Mouse (Mus musculus) kidney, embryonic 14.5 days (tissue): ENCODE data around the gene Gpr89. TPM values are rescaled to one million over a fixed set of nuclear protein-coding genes. Genes with fewer than 3 reads are reported as not detected.
A peak's percentile ranks its signal among the peaks of the same experiment; 100 is the strongest.

Experiments used
- ATAC-seq: fragments of 200-750 bp; cut with Nextera tagmentation; 2 replicates; pipeline ENCODE4 v1.8.0; 2017; ENCODE audit warnings: moderate number of reproducible peaks, mild to moderate bottlenecking, moderate TSS enrichment, moderate library complexity; ENCODE audit not compliant: low FRiP score, low TSS enrichment
- H3K27ac ChIP-seq: fragments of 300-500 bp; sonication (generic); 2 replicates; pipeline ENCODE4 v1.5.1; 2014; ENCODE audit warnings: low read depth, mild to moderate bottlenecking, low read length, moderate library complexity, mixed read lengths
- H3K27me3 ChIP-seq: fragments of 300-500 bp; sonication (generic); 2 replicates; pipeline ENCODE4 v1.6.1; 2014; ENCODE audit warnings: mild to moderate bottlenecking, low read length; ENCODE audit not compliant: control insufficient read depth, insufficient read depth
- H3K36me3 ChIP-seq: fragments of 300-500 bp; sonication (generic); 2 replicates; pipeline ENCODE4 v1.6.1; 2014; ENCODE audit warnings: low read length, mixed read lengths; ENCODE audit not compliant: control insufficient read depth, insufficient read depth
- H3K4me1 ChIP-seq: fragments of 300-500 bp; sonication (generic); 2 replicates; pipeline ENCODE4 v1.6.1; 2014; ENCODE audit warnings: low read length, mixed read lengths; ENCODE audit not compliant: control insufficient read depth, insufficient read depth
- H3K4me2 ChIP-seq: fragments of 300-500 bp; sonication (generic); replicated peaks from 2 replicates; pipeline ENCODE4 v1.6.1; 2014; ENCODE audit warnings: low read depth, mild to moderate bottlenecking, low read length
- H3K4me3 ChIP-seq: fragments of 300-500 bp; sonication (generic); 2 replicates; pipeline ENCODE4 v1.5.1; 2014; ENCODE audit warnings: mild to moderate bottlenecking, low read length
- H3K9ac ChIP-seq: fragments of 300-500 bp; sonication (generic); 2 replicates; pipeline ENCODE4 v1.6.1; 2014; ENCODE audit warnings: low read depth, mild to moderate bottlenecking, low read length, moderate library complexity
- H3K9me3 ChIP-seq: fragments of 300-500 bp; sonication (generic); 2 replicates; pipeline ENCODE4 v1.6.1; 2016; ENCODE audit warnings: low read length; ENCODE audit not compliant: control insufficient read depth
- WGBS: fragments of 180-500 bp; shearing (Covaris S2); extraction: QIAGEN DNeasy Blood & Tissue Kit; methylation state at CpG from one replicate; pipeline ENCODE4 v1.1.7; 2014; 5-methylcytosine and 5-hydroxymethylcytosine counted together
- polyA plus RNA-seq: library from polyadenylated mRNA; unstranded; fragments of >200 nt; fragmentation: Nextera tagmentation; extraction: Ambion mirVana; gene quantifications from 2 replicates; pipeline ENCODE4 v1.2.1, GENCODE M21; 2014

The Gpr89 gene
- 47.3 and 50.9 TPM in 2 replicates for polyA plus RNA-seq

- no peak within 1 kb of the TSS for H3K27ac ChIP-seq
- H3K9me3 ChIP-seq, result no peaks in the 10 kb centered on the region
- H3K36me3 ChIP-seq, result no peaks in the 10 kb centered on the region
- H3K4me2 ChIP-seq, result peak within 1 kb of the TSS; percentile 90
- H3K27me3 ChIP-seq, result no peaks in the 10 kb centered on the region
- no peaks in the 10 kb centered on the region; the same call in 1 of the 2 replicates for H3K4me1 ChIP-seq
- WGBS, result 1% methylated on average over 40 of the region's 40 CpGs
- H3K9ac ChIP-seq, result peak within 1 kb of the TSS; percentile 83
- ATAC-seq, result peak; percentile 98
- H3K4me3 ChIP-seq, result peak within 1 kb of the TSS; percentile 99
Measured at GRCm38 (mm10) chr3:96904851-96905541, at the start of gene Gpr89. Gpr89 (minus strand) TSS chr3:96905346.

DNA sequence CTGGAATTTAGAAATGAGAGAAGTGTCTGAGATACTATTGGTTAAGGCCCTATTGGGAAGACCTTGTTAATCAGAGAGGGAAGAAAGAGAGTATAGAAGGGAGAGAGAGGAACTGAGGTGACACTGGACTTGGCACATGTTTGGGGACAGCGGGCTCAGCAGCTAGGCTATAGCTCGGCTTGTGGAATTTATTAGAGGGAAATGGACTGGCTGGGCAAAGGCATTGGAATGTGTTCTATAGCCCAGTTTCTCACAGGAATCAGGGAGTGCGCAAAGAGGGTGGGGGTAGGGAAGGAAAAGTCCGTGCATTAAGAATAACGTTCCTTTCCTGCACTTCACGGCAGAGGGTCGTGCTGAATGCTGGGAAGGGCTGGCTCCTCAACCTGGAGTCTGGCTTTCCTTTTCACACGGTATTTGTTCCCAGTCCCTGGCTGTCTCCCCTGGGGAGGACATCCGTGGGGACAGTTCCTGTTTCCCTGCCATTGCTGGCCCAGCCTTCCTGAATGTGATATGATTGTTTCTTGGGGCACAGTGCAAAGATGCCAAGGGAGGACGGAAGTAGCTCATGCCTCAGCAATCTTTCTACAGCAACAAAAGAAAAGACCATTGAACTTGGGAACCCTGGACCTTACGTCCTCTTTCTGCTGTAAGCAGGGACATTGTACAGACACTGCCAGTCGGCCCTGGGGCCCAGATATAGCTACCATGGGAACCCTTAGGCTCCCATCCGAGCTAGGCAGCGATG, 48.5 kb upstream of the Gpr89 start:
- ATAC-seq, result no peak
- H3K4me3 ChIP-seq, result no peak overlapping the region
- no peaks in the 10 kb centered on the region for H3K9me3 ChIP-seq
- no peaks in the 10 kb centered on the region for H3K27me3 ChIP-seq
- H3K4me1 ChIP-seq, result no peaks in the 10 kb centered on the region
- no peak overlapping the region for H3K27ac ChIP-seq
- no peak overlapping the region for H3K4me2 ChIP-seq
- WGBS, result 45% methylated on average over 14 of the region's 14 CpGs
- no peak overlapping the region for H3K9ac ChIP-seq
- H3K36me3 ChIP-seq, result no peaks in the 10 kb centered on the region

DNA sequence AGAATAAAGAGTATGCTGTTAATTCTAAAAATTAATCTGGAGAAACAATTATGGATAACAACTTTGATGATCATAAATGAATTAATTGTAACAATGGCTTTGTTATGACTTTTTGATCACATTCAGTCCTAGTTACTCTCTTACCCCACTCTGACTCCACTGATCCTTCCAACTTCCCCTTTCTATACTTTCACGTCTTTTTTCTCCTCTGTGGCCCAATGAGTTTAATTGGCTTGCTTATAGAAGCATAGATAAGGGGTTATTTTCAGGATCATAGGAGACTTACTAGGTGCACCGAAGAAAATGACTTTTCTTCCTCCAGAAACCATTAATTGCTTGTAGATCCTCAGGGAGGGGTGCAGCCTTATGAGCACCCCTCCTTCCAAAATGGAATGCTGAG, 37.6 kb upstream of the Gpr89 start:
- no peaks in the 10 kb centered on the region for H3K36me3 ChIP-seq
- H3K27me3 ChIP-seq, result no peaks in the 10 kb centered on the region
- ATAC-seq, result no peak
- no peak overlapping the region for H3K9ac ChIP-seq
- H3K4me2 ChIP-seq, result no peak overlapping the region
- WGBS, result 81% methylated on average over 2 of the region's 2 CpGs
- no peak overlapping the region for H3K27ac ChIP-seq
- H3K9me3 ChIP-seq, result no peaks in the 10 kb centered on the region
- H3K4me3 ChIP-seq, result no peak overlapping the region
- H3K4me1 ChIP-seq, result no peaks in the 10 kb centered on the region

GRCm38 (mm10) chr3:96938738-96939137, 33.6 kb upstream of the Gpr89 start:
- H3K4me3 ChIP-seq, result no peak overlapping the region
- peak overlapping the region; percentile 25; the same call in 1 of the 2 replicates for H3K4me2 ChIP-seq
- H3K9ac ChIP-seq, result no peak overlapping the region
- 10% methylated on average over 11 of the region's 11 CpGs for WGBS
- H3K27me3 ChIP-seq, result no peaks in the 10 kb centered on the region
- H3K4me1 ChIP-seq, result no peaks in the 10 kb centered on the region
- H3K9me3 ChIP-seq, result no peaks in the 10 kb centered on the region
- H3K27ac ChIP-seq, result no peak overlapping the region
- peak; percentile 68 for ATAC-seq
- H3K36me3 ChIP-seq, result no peaks in the 10 kb centered on the region

- no peak overlapping the region for H3K27ac ChIP-seq
- 6% methylated on average over 5 of the region's 5 CpGs for WGBS
- ATAC-seq, result peak; percentile 32; the same call in 1 of the 2 replicates
Measured at GRCm38 (mm10) chr3:96937606-96938005, 32.5 kb upstream of the Gpr89 start.

GRCm38 (mm10) chr3:96936241-96936640, 31.1 kb upstream of the Gpr89 start:
- no peak overlapping the region for H3K27ac ChIP-seq
- H3K4me1 ChIP-seq, result peaks cover 3% of the 10 kb centered on the region
- no peak overlapping the region for H3K4me2 ChIP-seq
- 7% methylated on average over 6 of the region's 6 CpGs for WGBS
- H3K9me3 ChIP-seq, result no peaks in the 10 kb centered on the region
- H3K27me3 ChIP-seq, result no peaks in the 10 kb centered on the region
- H3K36me3 ChIP-seq, result no peaks in the 10 kb centered on the region
- no peak for ATAC-seq
- no peak overlapping the region for H3K4me3 ChIP-seq
- H3K9ac ChIP-seq, result no peak overlapping the region

More at GRCm38 (mm10) chr3:96937606-96938005, 32.5 kb upstream of the Gpr89 start:
- H3K4me2 ChIP-seq, result no peak overlapping the region
- no peaks in the 10 kb centered on the region for H3K27me3 ChIP-seq
- H3K9me3 ChIP-seq, result no peaks in the 10 kb centered on the region
- no peak overlapping the region for H3K4me3 ChIP-seq
- H3K36me3 ChIP-seq, result no peaks in the 10 kb centered on the region
- H3K9ac ChIP-seq, result no peak overlapping the region
- H3K4me1 ChIP-seq, result no peaks in the 10 kb centered on the region

GRCm38 (mm10) chr3:96931261-96931681, 26.1 kb upstream of the Gpr89 start:
- 24% methylated on average over 5 of the region's 5 CpGs for WGBS
- Histone ChIP-seq H3K9ac (no peak overlapping the region), H3K4me2 (no peak overlapping the region), H3K9me3 (no peaks in the 10 kb centered on the region), H3K27me3 (no peaks in the 10 kb centered on the region), H3K4me1 (peaks cover 9% of the 10 kb centered on the region), H3K27ac (no peak overlapping the region), H3K36me3 (no peaks in the 10 kb centered on the region), H3K4me3 (no peak overlapping the region)
- ATAC-seq, result peak; percentile 66; the same call in 1 of the 2 replicates

DNA sequence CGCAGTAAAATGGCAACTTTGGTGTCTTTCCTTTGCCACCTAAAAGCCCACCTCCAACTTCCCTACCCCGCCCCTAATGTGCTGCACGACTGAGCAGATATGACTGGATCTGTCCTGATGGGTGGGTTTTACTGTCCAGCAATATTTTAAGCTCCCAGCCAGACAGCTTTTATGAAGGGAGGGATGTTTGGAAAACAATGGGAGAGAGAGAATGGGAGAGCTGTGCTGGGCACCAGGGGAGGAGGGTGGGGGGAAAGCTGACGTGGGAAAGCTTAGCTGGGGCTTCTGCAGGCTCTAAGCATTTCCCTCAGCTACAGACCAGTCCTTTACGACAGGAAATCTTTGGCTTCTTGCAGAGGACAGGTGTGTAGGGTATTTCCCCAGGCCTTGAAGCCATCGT, 20.8 kb upstream of the Gpr89 start, which contains the start of gene Gja8:
Gene Gja8 (minus strand): TSS at position 101 of the 400 bp plus-strand sequence.
- 38% methylated on average over 6 of the region's 6 CpGs for WGBS
- Histone ChIP-seq H3K9ac (no peak within 1 kb of the TSS), H3K4me1 (peaks cover 2% of the 10 kb centered on the region), H3K4me2 (no peak within 1 kb of the TSS), H3K36me3 (no peaks in the 10 kb centered on the region), H3K27me3 (no peaks in the 10 kb centered on the region), H3K4me3 (no peak within 1 kb of the TSS), H3K27ac (no peak within 1 kb of the TSS), H3K9me3 (no peaks in the 10 kb centered on the region)
- no peak for ATAC-seq

DNA sequence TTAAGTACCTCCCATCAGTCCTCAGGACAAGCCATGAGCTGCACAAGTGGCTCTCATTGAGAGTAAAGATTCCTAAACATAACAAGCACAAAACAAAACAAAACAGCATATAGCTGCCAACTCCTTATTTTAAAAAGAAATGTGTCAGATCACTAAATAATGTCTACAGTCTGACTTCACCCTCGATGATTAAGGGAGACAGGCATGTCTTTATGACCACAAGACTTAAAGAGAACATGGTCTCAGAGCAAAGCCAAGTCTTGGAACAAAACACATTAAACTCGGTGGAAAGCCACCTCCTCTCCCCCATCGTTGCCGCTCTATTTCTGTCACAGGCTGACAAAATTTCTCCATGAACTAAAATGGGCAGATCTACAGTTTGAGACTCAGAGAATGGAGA, 19.5 kb upstream of the Gpr89 start:
- Histone ChIP-seq H3K4me3 (no peak overlapping the region), H3K9ac (no peak overlapping the region), H3K4me1 (no peaks in the 10 kb centered on the region), H3K27me3 (no peaks in the 10 kb centered on the region), H3K4me2 (no peak overlapping the region), H3K9me3 (no peaks in the 10 kb centered on the region), H3K36me3 (no peaks in the 10 kb centered on the region), H3K27ac (no peak overlapping the region)
- ATAC-seq, result no peak
- 61% methylated on average over 4 of the region's 4 CpGs for WGBS
